Mouse (Mus musculus) lung, embryonic 14.5 days (tissue): ENCODE data around the gene Tbx3. TPM values are rescaled to one million over a fixed set of nuclear protein-coding genes. Genes with fewer than 3 reads are reported as not detected.

Experiments
- ATAC-seq: fragments of 200-750 bp; cut with Nextera tagmentation; 2 replicates; pipeline ENCODE4 v1.8.0; 2017; ENCODE audit warnings: mild to moderate bottlenecking, moderate TSS enrichment, moderate library complexity; ENCODE audit not compliant: insufficient read depth
- DNase-seq: peaks from one replicate; pipeline ENCODE4 v3.0.0-alpha.2; 2015
- H3K27ac ChIP-seq: fragments of 300-500 bp; sonication (generic); 2 replicates; pipeline ENCODE4 v1.5.1; 2014; ENCODE audit warnings: low read depth, mild to moderate bottlenecking, moderate library complexity
- H3K27me3 ChIP-seq: fragments of 300-500 bp; sonication (generic); 2 replicates; pipeline ENCODE4 v1.6.1; 2014; ENCODE audit warnings: low read length, control low read depth; ENCODE audit not compliant: insufficient read depth
- H3K36me3 ChIP-seq: fragments of 300-500 bp; sonication (generic); 2 replicates; pipeline ENCODE4 v1.6.1; 2014; ENCODE audit warnings: control low read depth; ENCODE audit not compliant: insufficient read depth
- H3K4me1 ChIP-seq: fragments of 300-500 bp; sonication (generic); 2 replicates; pipeline ENCODE4 v1.6.1; 2014; ENCODE audit warnings: antibody characterized with exemption, control low read depth; ENCODE audit not compliant: insufficient read depth
- H3K4me2 ChIP-seq: fragments of 300-500 bp; sonication (generic); 2 replicates; pipeline ENCODE4 v1.6.1; 2014; ENCODE audit warnings: mild to moderate bottlenecking
- H3K4me3 ChIP-seq: fragments of 300-500 bp; sonication (generic); 2 replicates; pipeline ENCODE4 v1.5.1; 2014; ENCODE audit warnings: low read depth, low read length
- H3K9ac ChIP-seq: fragments of 300-500 bp; sonication (generic); 2 replicates; pipeline ENCODE4 v1.6.1; 2014
- H3K9me3 ChIP-seq: fragments of 300-500 bp; sonication (generic); 2 replicates; pipeline ENCODE4 v1.6.1; 2016; ENCODE audit warnings: low read depth, low read length, control low read depth
- CTCF ChIP-seq: IDR thresholded peaks from 2 replicates; pipeline ENCODE4 v1.5.1; 2016; ENCODE audit warnings: antibody characterized with exemption, low read depth
- WGBS: fragments of 180-500 bp; shearing (Covaris S2); extraction: QIAGEN DNeasy Blood & Tissue Kit; methylation state at CpG from one replicate; pipeline ENCODE4 v1.1.7; 2014; 5-methylcytosine and 5-hydroxymethylcytosine counted together
- polyA plus RNA-seq: library from polyadenylated mRNA; unstranded; fragments of >200 nt; fragmentation: Nextera tagmentation; extraction: Ambion mirVana; gene quantifications from 2 replicates; pipeline ENCODE4 v1.2.1, GENCODE M21; 2014

Gene Tbx3
- polyA plus RNA-seq, 1 experiment from 2014 or later = 82.1 TPM

- Histone ChIP-seq H3K27ac (peak overlapping the region; percentile 34; the same call in 1 of the 2 replicates), H3K4me1 (peaks cover 3% of the 10 kb centered on the region; the same call in 1 of the 2 replicates), H3K9me3 (no peaks in the 10 kb centered on the region), H3K27me3 (peaks cover 48% of the 10 kb centered on the region), H3K36me3 (peaks cover 91% of the 10 kb centered on the region), H3K4me3 (peak overlapping the region; percentile 16), H3K4me2 (peak overlapping the region; percentile 65), H3K9ac (peak overlapping the region; percentile 99)
- no peak for TF ChIP-seq CTCF
- no peak for DNase-seq
- ATAC-seq = no peak
Observed at GRCm38 (mm10) chr5:119679084-119679483, 8.6 kb downstream of the Tbx3 start.

DNA sequence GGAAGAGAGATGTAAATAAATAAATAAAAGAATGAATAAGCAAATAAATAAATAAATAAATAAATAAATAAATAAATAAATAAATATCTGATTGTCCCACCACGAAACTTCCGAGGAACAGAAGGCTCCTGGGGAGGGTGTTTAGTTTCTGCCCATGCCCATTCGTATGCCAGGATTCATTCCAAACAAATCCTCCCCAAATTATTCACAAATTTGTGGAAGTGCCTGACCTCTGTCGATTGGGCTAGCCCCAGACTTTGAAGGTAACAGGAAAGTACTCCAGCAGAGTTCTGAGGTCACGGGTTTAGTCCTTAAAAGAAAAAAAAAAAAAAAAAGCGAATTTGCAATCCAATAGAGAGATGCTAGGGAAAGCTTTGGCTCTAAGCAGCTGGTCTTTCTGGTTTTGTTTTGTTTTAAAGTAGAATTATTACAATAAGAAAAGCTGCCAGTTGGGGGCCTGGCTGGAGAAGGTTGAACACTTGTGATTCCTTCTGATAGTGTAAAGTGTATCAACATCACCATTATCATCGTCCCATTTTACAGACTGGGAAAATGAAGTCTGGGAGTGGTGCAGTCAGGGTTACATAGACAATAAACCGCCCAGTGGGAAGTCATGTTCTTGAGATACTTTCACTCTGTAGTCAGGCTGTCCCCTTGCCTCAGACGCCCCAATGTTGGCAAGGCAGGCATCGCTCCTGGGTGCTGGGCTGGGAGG, 9.3 kb downstream of the Tbx3 start:
- peak overlapping the region; percentile 74 for H3K9ac ChIP-seq
- peak overlapping the region; percentile 44 for H3K4me3 ChIP-seq
- no peaks in the 10 kb centered on the region for H3K9me3 ChIP-seq
- H3K4me2 ChIP-seq = peak overlapping the region; percentile 78
- WGBS = 36% methylated on average over 10 of the region's 10 CpGs
- peaks cover 49% of the 10 kb centered on the region for H3K27me3 ChIP-seq
- ATAC-seq (no peak; the same call in 1 of the 2 replicates), DNase-seq (peak; percentile 67)
- peaks cover 3% of the 10 kb centered on the region; the same call in 1 of the 2 replicates for H3K4me1 ChIP-seq
- peak overlapping the region; percentile 91 for H3K27ac ChIP-seq
- peaks cover 89% of the 10 kb centered on the region for H3K36me3 ChIP-seq
- TF ChIP-seq CTCF = no peak

DNA sequence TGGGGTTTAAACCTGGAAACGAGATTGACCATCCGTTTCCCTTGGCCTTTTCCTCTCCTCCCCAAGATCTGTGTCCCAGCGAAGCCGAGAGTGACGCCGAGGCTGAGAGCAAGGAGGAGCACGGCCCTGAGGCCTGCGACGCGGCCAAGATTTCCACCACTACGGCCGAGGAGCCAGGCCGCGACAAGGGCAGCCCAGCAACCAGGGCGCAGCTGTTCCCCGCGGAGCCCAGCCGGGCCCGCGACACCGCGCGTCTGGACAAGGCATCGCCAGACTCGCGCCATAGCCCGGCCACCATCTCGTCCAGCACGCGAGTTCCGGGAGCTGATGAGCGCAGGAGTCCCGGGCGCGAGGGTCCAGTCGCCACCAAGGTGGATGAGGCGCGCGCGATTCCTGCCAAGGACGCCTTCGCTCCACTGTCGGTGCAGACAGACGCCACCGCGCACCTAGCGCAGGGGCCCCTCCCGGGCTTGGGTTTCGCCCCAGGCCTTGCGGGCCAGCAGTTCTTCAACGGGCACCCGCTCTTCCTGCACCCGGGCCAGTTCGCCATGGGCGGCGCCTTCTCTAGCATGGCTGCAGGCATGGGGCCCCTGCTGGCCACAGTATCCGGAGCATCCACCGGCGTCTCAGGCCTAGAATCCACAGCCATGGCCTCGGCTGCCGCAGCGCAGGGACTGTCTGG, 10.0 kb downstream of the Tbx3 start:
- TF ChIP-seq CTCF = peak; percentile 26; the same call in 1 of the 2 replicates
- peak; percentile 41; the same call in 1 of the 2 replicates for ATAC-seq
- DNase-seq = peak; percentile 67
- H3K9ac ChIP-seq = peak overlapping the region; percentile 74
- H3K4me3 ChIP-seq = peak overlapping the region; percentile 44
- peaks cover 46% of the 10 kb centered on the region for H3K27me3 ChIP-seq
- H3K36me3 ChIP-seq = peaks cover 84% of the 10 kb centered on the region
- no peaks in the 10 kb centered on the region for H3K9me3 ChIP-seq
- peak overlapping the region; percentile 78 for H3K4me2 ChIP-seq
- H3K4me1 ChIP-seq = peaks cover 3% of the 10 kb centered on the region; the same call in 1 of the 2 replicates
- WGBS = 10% methylated on average over 62 of the region's 62 CpGs
- H3K27ac ChIP-seq = peak overlapping the region; percentile 91

GRCm38 (mm10) chr5:119681011-119681832, 10.8 kb downstream of the Tbx3 start:
- H3K4me1 ChIP-seq = peaks cover 8% of the 10 kb centered on the region
- TF ChIP-seq CTCF = no peak
- DNase-seq = peak; percentile 58
- peak overlapping the region; percentile 74 for H3K9ac ChIP-seq
- H3K4me3 ChIP-seq = peak overlapping the region; percentile 44
- peaks cover 50% of the 10 kb centered on the region for H3K27me3 ChIP-seq
- H3K4me2 ChIP-seq = peak overlapping the region; percentile 78
- no peaks in the 10 kb centered on the region for H3K9me3 ChIP-seq
- ATAC-seq = no peak
- H3K36me3 ChIP-seq = peaks cover 76% of the 10 kb centered on the region
- 22% methylated on average over 8 of the region's 8 CpGs for WGBS
- peak overlapping the region; percentile 91 for H3K27ac ChIP-seq

- no peak for ATAC-seq
- Histone ChIP-seq H3K4me3 (peak overlapping the region; percentile 44), H3K27me3 (peaks cover 52% of the 10 kb centered on the region), H3K36me3 (peaks cover 71% of the 10 kb centered on the region), H3K4me2 (peak overlapping the region; percentile 78), H3K9ac (peak overlapping the region; percentile 74), H3K27ac (peak overlapping the region; percentile 91), H3K4me1 (peaks cover 14% of the 10 kb centered on the region), H3K9me3 (no peaks in the 10 kb centered on the region)
- WGBS = 30% methylated on average over 4 of the region's 4 CpGs
- DNase-seq = no peak
- no peak for TF ChIP-seq CTCF
Observed at GRCm38 (mm10) chr5:119681833-119682210, 11.4 kb downstream of the Tbx3 start.

- DNase-seq (peak; percentile 87), ATAC-seq (no peak)
- peak overlapping the region; percentile 89 for H3K27ac ChIP-seq
- 9% methylated on average over 40 of the region's 40 CpGs for WGBS
- peaks cover 60% of the 10 kb centered on the region for H3K36me3 ChIP-seq
- peaks cover 62% of the 10 kb centered on the region for H3K27me3 ChIP-seq
- H3K9me3 ChIP-seq = no peaks in the 10 kb centered on the region
- H3K4me3 ChIP-seq = peak overlapping the region; percentile 44
- TF ChIP-seq CTCF = no peak
- H3K4me2 ChIP-seq = peak overlapping the region; percentile 78
- H3K9ac ChIP-seq = peak overlapping the region; percentile 54
- peaks cover 25% of the 10 kb centered on the region for H3K4me1 ChIP-seq
Observed at GRCm38 (mm10) chr5:119682646-119683515, 12.4 kb downstream of the Tbx3 start.
